Mouse (Mus musculus): Measurements from ENCODE around the gene E130218I03Rik. TPM values are rescaled to one million over a fixed set of nuclear protein-coding genes. Genes with fewer than 3 reads are reported as not detected.

The E130218I03Rik gene
- polyA plus RNA-seq, 1 experiment from 2014 or later: 0.28 TPM

- no peak for DNase-seq (ENCODE audit: low spot score)
- Histone ChIP-seq H3K9ac (ENCODE audit: low read length) (no peak overlapping the region), H3K27ac (ENCODE audit: low read depth, low read length) (no peak overlapping the region), H3K4me3 (ENCODE audit: low read depth, low read length) (no peak overlapping the region), H3K27me3 (ENCODE audit: control insufficient read depth, insufficient read depth, low read length) (no peaks in the 10 kb centered on the region), H3K4me1 (ENCODE audit: control insufficient read depth, insufficient read depth, low read length) (0 out of 2 replicates have a peak, but pooled peaks cover 2% of the 10 kb centered on the region), H3K36me3 (ENCODE audit: control insufficient read depth, insufficient read depth, low read length) (peaks cover 2% of the 10 kb centered on the region; the same call in 1 of the 2 replicates), H3K9me3 (ENCODE audit: control insufficient read depth, low read length) (no peaks in the 10 kb centered on the region), H3K4me2 (ENCODE audit: low read depth) (no peak overlapping the region)
- 84% methylated on average over 7 of the region's 7 CpGs for WGBS
- ATAC-seq (ENCODE audit: insufficient read depth, low FRiP score, low TSS enrichment): no peak
Measured at GRCm38 (mm10) chr4:134271979-134272378, 28.5 kb downstream of the E130218I03Rik start.

GRCm38 (mm10) chr4:134272731-134273416 is 29.4 kb downstream of the E130218I03Rik start:
- Histone ChIP-seq H3K27ac (ENCODE audit: low read depth, low read length) (no peak overlapping the region), H3K27me3 (ENCODE audit: control insufficient read depth, insufficient read depth, low read length) (no peaks in the 10 kb centered on the region), H3K4me1 (ENCODE audit: control insufficient read depth, insufficient read depth, low read length) (0 out of 2 replicates have a peak, but pooled peaks cover 2% of the 10 kb centered on the region), H3K4me3 (ENCODE audit: low read depth, low read length) (no peak overlapping the region), H3K9me3 (ENCODE audit: control insufficient read depth, low read length) (no peaks in the 10 kb centered on the region), H3K4me2 (ENCODE audit: low read depth) (no peak overlapping the region), H3K9ac (ENCODE audit: low read length) (peak overlapping the region; percentile 22; the same call in 1 of the 2 replicates), H3K36me3 (ENCODE audit: control insufficient read depth, insufficient read depth, low read length) (peaks cover 2% of the 10 kb centered on the region; the same call in 1 of the 2 replicates)
- DNase-seq (ENCODE audit: low spot score): no peak
- ATAC-seq (ENCODE audit: insufficient read depth, low FRiP score, low TSS enrichment): no peak
- 30% methylated on average over 12 of the region's 13 CpGs for WGBS

- peak overlapping the region; percentile 22; the same call in 1 of the 2 replicates for H3K9ac ChIP-seq (ENCODE audit: low read length)
- no peak for ATAC-seq (ENCODE audit: insufficient read depth, low FRiP score, low TSS enrichment)
- H3K4me2 ChIP-seq (ENCODE audit: low read depth): no peak overlapping the region
- H3K9me3 ChIP-seq (ENCODE audit: control insufficient read depth, low read length): no peaks in the 10 kb centered on the region
- H3K4me3 ChIP-seq (ENCODE audit: low read depth, low read length): no peak overlapping the region
- no peak overlapping the region for H3K27ac ChIP-seq (ENCODE audit: low read depth, low read length)
- peaks cover 2% of the 10 kb centered on the region; the same call in 1 of the 2 replicates for H3K36me3 ChIP-seq (ENCODE audit: control insufficient read depth, insufficient read depth, low read length)
- H3K27me3 ChIP-seq (ENCODE audit: control insufficient read depth, insufficient read depth, low read length): no peaks in the 10 kb centered on the region
- 0 out of 2 replicates have a peak, but pooled peaks cover 2% of the 10 kb centered on the region for H3K4me1 ChIP-seq (ENCODE audit: control insufficient read depth, insufficient read depth, low read length)
- DNase-seq (ENCODE audit: low spot score): no peak
- 6% methylated on average over 14 of the region's 14 CpGs for WGBS
Measured at GRCm38 (mm10) chr4:134273417-134274345, 30.2 kb downstream of the E130218I03Rik start.

- Histone ChIP-seq H3K27me3 (ENCODE audit: control insufficient read depth, insufficient read depth, low read length) (no peaks in the 10 kb centered on the region), H3K9me3 (ENCODE audit: control insufficient read depth, low read length) (no peaks in the 10 kb centered on the region), H3K27ac (ENCODE audit: low read depth, low read length) (no peak overlapping the region), H3K4me3 (ENCODE audit: low read depth, low read length) (no peak overlapping the region), H3K9ac (ENCODE audit: low read length) (no peak overlapping the region), H3K4me1 (ENCODE audit: control insufficient read depth, insufficient read depth, low read length) (peaks cover 11% of the 10 kb centered on the region), H3K4me2 (ENCODE audit: low read depth) (no peak overlapping the region), H3K36me3 (ENCODE audit: control insufficient read depth, insufficient read depth, low read length) (no peaks in the 10 kb centered on the region)
- no peak for DNase-seq (ENCODE audit: low spot score)
- WGBS: 94% methylated on average over 2 of the region's 2 CpGs
- ATAC-seq (ENCODE audit: insufficient read depth, low FRiP score, low TSS enrichment): no peak
Measured at GRCm38 (mm10) chr4:134284942-134285341, 41.5 kb downstream of the E130218I03Rik start.

GRCm38 (mm10) chr4:134286226-134287167 is 43.0 kb downstream of the E130218I03Rik start:
- Histone ChIP-seq H3K27ac (ENCODE audit: low read depth, low read length) (peak overlapping the region; percentile 100), H3K4me1 (ENCODE audit: control insufficient read depth, insufficient read depth, low read length) (peaks cover 11% of the 10 kb centered on the region), H3K36me3 (ENCODE audit: control insufficient read depth, insufficient read depth, low read length) (no peaks in the 10 kb centered on the region), H3K9me3 (ENCODE audit: control insufficient read depth, low read length) (no peaks in the 10 kb centered on the region), H3K4me3 (ENCODE audit: low read depth, low read length) (peak overlapping the region; percentile 89), H3K9ac (ENCODE audit: low read length) (peak overlapping the region; percentile 99), H3K27me3 (ENCODE audit: control insufficient read depth, insufficient read depth, low read length) (no peaks in the 10 kb centered on the region), H3K4me2 (ENCODE audit: low read depth) (peak overlapping the region; percentile 87)
- DNase-seq (ENCODE audit: low spot score) (no peak), ATAC-seq (ENCODE audit: insufficient read depth, low FRiP score, low TSS enrichment) (peak; percentile 66)
- WGBS: 3% methylated on average over 58 of the region's 59 CpGs

GRCm38 (mm10) chr4:134287168-134287564 is 43.7 kb downstream of the E130218I03Rik start:
- Histone ChIP-seq H3K27ac (ENCODE audit: low read depth, low read length) (peak overlapping the region; percentile 100), H3K4me1 (ENCODE audit: control insufficient read depth, insufficient read depth, low read length) (peaks cover 11% of the 10 kb centered on the region), H3K27me3 (ENCODE audit: control insufficient read depth, insufficient read depth, low read length) (no peaks in the 10 kb centered on the region), H3K9ac (ENCODE audit: low read length) (peak overlapping the region; percentile 99), H3K9me3 (ENCODE audit: control insufficient read depth, low read length) (no peaks in the 10 kb centered on the region), H3K36me3 (ENCODE audit: control insufficient read depth, insufficient read depth, low read length) (no peaks in the 10 kb centered on the region), H3K4me3 (ENCODE audit: low read depth, low read length) (peak overlapping the region; percentile 89), H3K4me2 (ENCODE audit: low read depth) (peak overlapping the region; percentile 87)
- peak; percentile 98 for DNase-seq (ENCODE audit: low spot score)
- WGBS: under 1% methylated on average over 52 of the region's 59 CpGs
- ATAC-seq (ENCODE audit: insufficient read depth, low FRiP score, low TSS enrichment): peak; percentile 94

GRCm38 (mm10) chr4:134287575-134288025 is 44.1 kb downstream of the E130218I03Rik start, which contains the start of gene Pdik1l:
Gene Pdik1l (minus strand): TSS chr4:134287895.
- Histone ChIP-seq H3K4me3 (ENCODE audit: low read depth, low read length) (peak within 1 kb of the TSS; percentile 89), H3K27me3 (ENCODE audit: control insufficient read depth, insufficient read depth, low read length) (no peaks in the 10 kb centered on the region), H3K4me1 (ENCODE audit: control insufficient read depth, insufficient read depth, low read length) (peaks cover 11% of the 10 kb centered on the region), H3K27ac (ENCODE audit: low read depth, low read length) (peak within 1 kb of the TSS; percentile 100), H3K36me3 (ENCODE audit: control insufficient read depth, insufficient read depth, low read length) (no peaks in the 10 kb centered on the region), H3K4me2 (ENCODE audit: low read depth) (peak within 1 kb of the TSS; percentile 87), H3K9me3 (ENCODE audit: control insufficient read depth, low read length) (no peaks in the 10 kb centered on the region), H3K9ac (ENCODE audit: low read length) (peak within 1 kb of the TSS; percentile 99)
- WGBS: 0% methylated on average over 27 of the region's 43 CpGs
- ATAC-seq (ENCODE audit: insufficient read depth, low FRiP score, low TSS enrichment) (peak; percentile 83), DNase-seq (ENCODE audit: low spot score) (peak; percentile 87)

All from neural tube, embryonic 11.5 days (tissue).